Mouse (Mus musculus): ENCODE measurements around the gene Rtkn. TPM values are rescaled to one million over a fixed set of nuclear protein-coding genes. Genes with fewer than 3 reads are reported as not detected.

The Rtkn gene
- total and polyA plus RNA-seq, 3 experiments, result 5.2 to 27.7 (median 6.7) TPM

DNA sequence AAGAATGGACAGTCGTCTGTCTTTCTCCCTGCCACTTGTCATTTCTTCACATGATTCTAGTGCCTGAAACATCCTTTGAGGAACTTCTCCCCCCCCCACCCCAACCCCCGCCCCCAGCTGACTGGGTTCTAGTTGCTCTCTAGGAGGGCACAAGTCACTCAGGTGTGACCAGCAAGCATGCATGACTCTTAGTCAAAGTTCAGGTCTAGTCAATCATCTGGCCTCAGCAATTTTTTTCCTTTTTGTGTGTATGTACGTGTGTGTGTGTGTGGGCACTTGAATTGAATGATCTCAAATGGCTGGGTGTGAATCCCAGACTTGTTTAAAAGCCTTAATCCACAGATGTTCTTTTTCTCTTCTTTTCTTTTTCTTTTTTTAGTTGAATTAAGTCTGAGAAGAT is 1.0 kb upstream of the Rtkn start:
- Histone ChIP-seq H3K4me3 (no peak overlapping the region), H3K27ac (no peak overlapping the region), H3K27me3 (ENCODE audit: control insufficient read depth, insufficient read depth, low read length) (no peaks in the 10 kb centered on the region), H3K4me1 (ENCODE audit: control insufficient read depth, insufficient read depth, low read length) (peaks cover 5% of the 10 kb centered on the region; the same call in 1 of the 2 replicates), H3K9ac (ENCODE audit: low read depth, low read length) (no peak overlapping the region), H3K36me3 (ENCODE audit: control insufficient read depth, insufficient read depth, low read length) (no peaks in the 10 kb centered on the region), H3K79me2 (replicated peaks; ENCODE audit: control insufficient read depth, insufficient read depth, low read length) (no peaks in the 10 kb centered on the region)
- no peak for DNase-seq
- intact Hi-C loops (cut with DNase I), result no loop called here
- WGBS, result 64% methylated on average over 3 of the region's 3 CpGs
- TF ChIP-seq EP300 (IDR thresholded peaks at IDR 0.05; ENCODE audit: insufficient read depth, low read depth, low read length), result no peak
- no peak for TF ChIP-seq CTCF (IDR thresholded peaks at IDR 0.05)
- TF ChIP-seq POLR2A (IDR thresholded peaks at IDR 0.05; ENCODE audit: insufficient read depth, low read depth, low read length), result no peak

DNA sequence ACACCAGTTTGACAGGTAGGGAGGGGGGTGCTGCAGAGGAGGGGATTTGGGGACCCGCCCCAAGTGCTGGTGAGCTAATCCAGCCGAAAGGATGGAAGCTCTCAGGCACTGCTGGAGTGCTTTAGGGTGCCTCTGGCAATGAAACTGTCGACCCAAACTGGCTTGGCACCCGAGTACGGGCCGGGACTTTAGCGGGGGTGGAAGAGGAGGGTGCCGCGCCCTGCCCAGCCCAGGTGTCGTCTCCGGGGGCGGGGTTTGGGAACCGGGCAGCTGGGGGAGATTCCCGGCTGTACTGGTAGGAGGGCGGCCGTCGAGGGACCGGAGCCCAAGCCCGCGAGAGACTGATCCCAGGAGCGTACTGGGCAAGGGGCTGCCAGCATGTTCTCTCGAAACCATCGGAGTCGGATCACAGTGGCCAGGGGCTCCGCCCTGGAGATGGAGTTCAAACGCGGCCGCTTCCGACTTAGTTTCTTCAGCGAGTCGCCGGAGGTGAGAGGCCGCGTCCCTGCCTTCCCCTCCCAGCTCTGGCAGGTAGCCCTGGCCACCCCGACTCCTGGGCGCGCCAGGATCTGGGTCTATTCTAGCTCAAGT is 403 bp downstream of the Rtkn start:
- WGBS, result 14% methylated on average over 37 of the region's 37 CpGs
- TF ChIP-seq CTCF (IDR thresholded peaks at IDR 0.05) (no peak), POLR2A (IDR thresholded peaks at IDR 0.05; ENCODE audit: insufficient read depth, low read depth, low read length) (0 out of 2 replicates have a peak, but pooled peaks have one; percentile 5)

DNA sequence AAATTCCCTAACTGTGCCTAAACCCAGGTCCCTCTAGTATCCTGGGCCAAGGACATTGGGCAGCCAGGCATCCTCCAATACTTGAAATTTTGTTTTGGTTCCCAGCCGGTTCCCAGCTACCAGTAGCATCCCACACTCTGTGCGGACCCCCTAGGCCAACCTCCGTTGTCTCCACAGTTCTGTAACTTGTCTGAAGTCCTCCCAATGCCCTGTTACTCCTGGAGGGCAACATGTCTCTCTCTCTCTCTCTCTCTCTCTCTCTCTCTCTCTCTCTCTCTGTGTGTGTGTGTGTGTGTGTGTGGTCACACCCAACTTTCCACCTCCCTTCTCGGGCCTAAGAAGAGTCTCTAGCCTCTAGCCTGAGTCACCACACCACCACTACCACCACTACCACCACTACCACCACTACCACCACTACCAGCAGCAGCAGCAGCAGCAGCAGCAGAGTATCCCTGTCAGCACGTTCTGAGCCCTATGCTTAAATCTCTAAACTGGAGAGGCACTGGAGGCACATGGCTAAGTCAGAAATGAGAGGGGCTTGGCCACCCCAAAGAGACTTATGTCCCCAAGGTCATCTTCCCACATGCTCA is 1.1 kb downstream of the Rtkn start:
- H3K9ac ChIP-seq (ENCODE audit: low read depth, low read length), result peak overlapping the region; percentile 79
- intact Hi-C loops (cut with DNase I), result no loop called here
- 35% methylated on average over 5 of the region's 5 CpGs for WGBS
- no peaks in the 10 kb centered on the region for H3K79me2 ChIP-seq (replicated peaks; ENCODE audit: control insufficient read depth, insufficient read depth, low read length)
- peaks cover 5% of the 10 kb centered on the region; the same call in 1 of the 2 replicates for H3K4me1 ChIP-seq (ENCODE audit: control insufficient read depth, insufficient read depth, low read length)
- no peaks in the 10 kb centered on the region for H3K27me3 ChIP-seq (ENCODE audit: control insufficient read depth, insufficient read depth, low read length)
- DNase-seq, result no peak
- TF ChIP-seq EP300 (IDR thresholded peaks at IDR 0.05; ENCODE audit: insufficient read depth, low read depth, low read length) (no peak), CTCF (IDR thresholded peaks at IDR 0.05) (no peak), POLR2A (IDR thresholded peaks at IDR 0.05; ENCODE audit: insufficient read depth, low read depth, low read length) (no peak)
- H3K36me3 ChIP-seq (ENCODE audit: control insufficient read depth, insufficient read depth, low read length), result no peaks in the 10 kb centered on the region
- H3K27ac ChIP-seq, result peak overlapping the region; percentile 89
- H3K4me3 ChIP-seq, result peak overlapping the region; percentile 63

More for the DNA sequence above, 403 bp downstream of the Rtkn start:
- H3K79me2 ChIP-seq (replicated peaks; ENCODE audit: control insufficient read depth, insufficient read depth, low read length), result no peaks in the 10 kb centered on the region
- H3K4me3 ChIP-seq, result peak overlapping the region; percentile 28
- no peaks in the 10 kb centered on the region for H3K36me3 ChIP-seq (ENCODE audit: control insufficient read depth, insufficient read depth, low read length)
- intact Hi-C loops (cut with DNase I), result no loop called here
- DNase-seq, result peak; percentile 58
- no peaks in the 10 kb centered on the region for H3K27me3 ChIP-seq (ENCODE audit: control insufficient read depth, insufficient read depth, low read length)
- H3K27ac ChIP-seq, result peak overlapping the region; percentile 76
- peak overlapping the region; percentile 79 for H3K9ac ChIP-seq (ENCODE audit: low read depth, low read length)
- H3K4me1 ChIP-seq (ENCODE audit: control insufficient read depth, insufficient read depth, low read length), result peaks cover 5% of the 10 kb centered on the region; the same call in 1 of the 2 replicates

DNA sequence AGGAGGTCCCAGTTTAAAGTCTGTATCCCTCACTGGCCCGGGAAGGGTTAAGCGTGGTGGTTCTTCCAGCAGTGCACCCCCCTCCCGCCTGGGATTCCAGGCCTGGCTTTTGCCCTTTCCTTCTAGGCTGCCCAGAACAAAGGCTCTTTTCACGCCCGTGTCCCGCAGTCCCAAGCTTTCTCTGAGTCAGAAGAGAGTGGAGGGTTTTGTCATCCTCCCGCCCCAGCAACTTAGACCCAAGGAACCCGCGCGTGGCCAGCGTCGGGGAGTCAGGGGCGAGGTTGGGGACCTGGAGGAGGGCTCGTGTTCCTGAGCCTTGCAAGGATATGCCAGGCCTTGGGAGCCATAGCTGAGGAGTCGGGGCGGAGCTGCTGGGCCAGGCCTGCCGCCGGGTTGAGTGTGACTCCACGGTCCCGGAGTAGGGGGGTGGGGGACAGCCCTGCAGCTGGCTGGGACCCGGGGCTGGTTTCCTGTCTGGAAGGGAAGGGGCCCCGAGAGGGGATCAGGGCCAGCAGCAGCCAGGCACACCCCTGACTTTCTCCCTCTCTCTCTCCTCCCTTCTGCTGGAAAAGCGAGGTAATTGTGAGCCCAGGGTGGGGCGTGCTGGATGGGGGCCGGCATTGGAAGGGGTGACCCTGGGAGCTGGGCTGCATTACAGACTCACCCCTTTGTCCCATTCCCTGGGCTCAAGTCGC is 1.8 kb downstream of the Rtkn start:
- peak overlapping the region; percentile 89 for H3K27ac ChIP-seq
- intact Hi-C loops (cut with DNase I), result no loop called here
- H3K9ac ChIP-seq (ENCODE audit: low read depth, low read length), result peak overlapping the region; percentile 79
- peaks cover 5% of the 10 kb centered on the region; the same call in 1 of the 2 replicates for H3K4me1 ChIP-seq (ENCODE audit: control insufficient read depth, insufficient read depth, low read length)
- WGBS, result 2% methylated on average over 26 of the region's 26 CpGs
- peak; percentile 82 for DNase-seq
- H3K36me3 ChIP-seq (ENCODE audit: control insufficient read depth, insufficient read depth, low read length), result no peaks in the 10 kb centered on the region
- H3K4me3 ChIP-seq, result peak overlapping the region; percentile 63
- H3K79me2 ChIP-seq (replicated peaks; ENCODE audit: control insufficient read depth, insufficient read depth, low read length), result no peaks in the 10 kb centered on the region
- TF ChIP-seq POLR2A (IDR thresholded peaks at IDR 0.05; ENCODE audit: insufficient read depth, low read depth, low read length) (no peak; the same call in 1 of the 2 replicates), EP300 (IDR thresholded peaks at IDR 0.05; ENCODE audit: insufficient read depth, low read depth, low read length) (no peak), CTCF (IDR thresholded peaks at IDR 0.05) (no peak)
- no peaks in the 10 kb centered on the region for H3K27me3 ChIP-seq (ENCODE audit: control insufficient read depth, insufficient read depth, low read length)

DNA sequence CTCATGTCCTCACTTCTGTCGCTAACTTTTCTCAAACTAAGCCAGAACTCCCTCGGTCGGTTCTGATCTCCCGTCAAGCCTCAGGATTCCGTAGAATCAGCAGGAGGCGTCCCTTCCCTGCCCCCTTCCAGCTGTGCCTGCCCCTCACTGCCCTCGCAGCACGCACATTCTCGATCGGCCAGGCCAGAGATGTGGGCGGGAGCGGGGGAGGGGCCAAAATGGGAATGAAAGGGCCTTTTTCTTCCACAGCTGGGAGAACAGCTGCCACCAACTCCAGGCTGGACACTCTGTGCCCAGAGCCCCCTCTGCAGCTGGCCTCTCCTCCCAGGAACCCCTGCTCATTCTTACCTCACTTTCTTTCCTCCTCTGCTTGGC is 2.3 kb downstream of the Rtkn start:
- H3K36me3 ChIP-seq (ENCODE audit: control insufficient read depth, insufficient read depth, low read length), result no peaks in the 10 kb centered on the region
- TF ChIP-seq CTCF (IDR thresholded peaks at IDR 0.05) (no peak), EP300 (IDR thresholded peaks at IDR 0.05; ENCODE audit: insufficient read depth, low read depth, low read length) (peak; percentile 63; the same call in 1 of the 2 replicates), POLR2A (IDR thresholded peaks at IDR 0.05; ENCODE audit: insufficient read depth, low read depth, low read length) (peak; percentile 83)
- intact Hi-C loops (cut with DNase I), result no loop called here
- H3K9ac ChIP-seq (ENCODE audit: low read depth, low read length), result peak overlapping the region; percentile 79
- H3K27me3 ChIP-seq (ENCODE audit: control insufficient read depth, insufficient read depth, low read length), result no peaks in the 10 kb centered on the region
- peaks cover 5% of the 10 kb centered on the region; the same call in 1 of the 2 replicates for H3K4me1 ChIP-seq (ENCODE audit: control insufficient read depth, insufficient read depth, low read length)
- peak overlapping the region; percentile 89 for H3K27ac ChIP-seq
- WGBS, result 4% methylated on average over 12 of the region's 12 CpGs
- peak; percentile 89 to 90 for DNase-seq
- H3K4me3 ChIP-seq, result peak overlapping the region; percentile 63
- H3K79me2 ChIP-seq (replicated peaks; ENCODE audit: control insufficient read depth, insufficient read depth, low read length), result no peaks in the 10 kb centered on the region
